Mouse (Mus musculus): ENCODE data around the gene Snrpa1. TPM values are rescaled to one million over a fixed set of nuclear protein-coding genes. Genes with fewer than 3 reads are reported as not detected.

Snrpa1 gene
- total RNA-seq, 2 experiments from 2014 or later: 40.1 to 42.7 TPM

GRCm38 (mm10) chr7:66079364-66080230, 20.8 kb downstream of the Snrpa1 start, which contains the start of gene Selenos:
Gene Selenos (plus strand): TSS chr7:66079649.
- peak; percentile 96 for DNase-seq

GRCm38 (mm10) chr7:66080231-66080613, 21.4 kb downstream of the Snrpa1 start:
- DNase-seq: no peak

DNA sequence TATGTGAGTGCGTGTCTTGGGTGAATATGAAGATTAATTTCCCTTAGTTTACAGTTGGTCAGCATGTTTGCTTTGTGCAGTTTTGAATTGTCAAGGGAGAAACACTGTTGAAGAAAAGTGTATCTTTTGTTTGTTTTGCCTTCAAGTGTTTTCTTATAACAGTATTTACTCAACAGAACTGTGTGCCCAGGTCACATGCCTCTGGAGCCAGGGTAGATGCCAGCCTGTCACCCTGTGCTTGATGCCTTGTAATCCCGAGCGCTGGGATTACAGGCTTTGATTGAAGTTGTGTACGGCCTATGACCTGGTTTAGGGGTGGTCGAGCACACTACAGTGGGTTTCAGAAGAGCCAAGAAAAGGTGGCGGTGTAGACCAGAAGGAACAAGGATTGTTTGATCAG, 25.0 kb downstream of the Snrpa1 start:
- no peak for DNase-seq

DNA sequence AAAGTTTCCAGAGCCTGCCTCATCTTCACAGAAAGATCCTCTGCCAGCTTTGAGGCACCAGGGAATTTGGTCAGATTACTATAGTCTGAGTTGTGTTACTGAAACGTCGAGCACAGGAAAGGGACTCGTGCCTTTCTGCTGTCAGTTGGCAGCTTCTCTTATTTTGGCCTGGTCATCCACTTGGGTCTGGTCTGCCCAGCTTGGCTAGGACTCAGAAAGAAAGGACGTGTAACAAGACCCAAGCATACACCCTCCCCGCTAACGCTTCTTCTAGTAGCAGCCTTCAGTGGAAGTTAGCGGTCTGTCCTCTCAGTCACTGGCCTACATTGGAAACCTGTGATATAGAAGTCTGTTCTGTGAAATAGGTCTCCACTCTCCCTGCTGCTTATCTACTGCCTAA, 25.7 kb downstream of the Snrpa1 start:
- DNase-seq: no peak

DNA sequence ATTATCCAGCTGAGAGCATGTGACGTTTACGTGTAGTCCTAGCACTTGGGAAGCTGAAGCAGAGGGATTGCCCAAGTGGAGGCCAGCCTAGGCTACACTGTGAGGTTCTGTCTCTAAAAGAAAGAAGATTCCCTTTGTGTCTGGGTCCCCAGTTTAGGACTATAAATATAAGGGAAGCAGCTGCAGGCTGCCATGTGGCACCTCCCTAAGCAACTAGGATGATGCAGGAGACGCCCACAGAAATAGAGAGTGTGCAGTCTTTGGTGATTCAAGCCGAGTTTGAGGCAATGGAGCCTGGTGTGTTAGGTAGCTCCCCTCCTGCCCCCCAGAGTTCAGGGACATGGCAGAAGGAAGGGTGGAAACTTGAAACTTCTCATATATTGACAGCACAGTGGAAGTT, 28.8 kb downstream of the Snrpa1 start:
- DNase-seq: no peak

GRCm38 (mm10) chr7:66088077-66088476, 29.3 kb downstream of the Snrpa1 start:
- no peak for DNase-seq

DNA sequence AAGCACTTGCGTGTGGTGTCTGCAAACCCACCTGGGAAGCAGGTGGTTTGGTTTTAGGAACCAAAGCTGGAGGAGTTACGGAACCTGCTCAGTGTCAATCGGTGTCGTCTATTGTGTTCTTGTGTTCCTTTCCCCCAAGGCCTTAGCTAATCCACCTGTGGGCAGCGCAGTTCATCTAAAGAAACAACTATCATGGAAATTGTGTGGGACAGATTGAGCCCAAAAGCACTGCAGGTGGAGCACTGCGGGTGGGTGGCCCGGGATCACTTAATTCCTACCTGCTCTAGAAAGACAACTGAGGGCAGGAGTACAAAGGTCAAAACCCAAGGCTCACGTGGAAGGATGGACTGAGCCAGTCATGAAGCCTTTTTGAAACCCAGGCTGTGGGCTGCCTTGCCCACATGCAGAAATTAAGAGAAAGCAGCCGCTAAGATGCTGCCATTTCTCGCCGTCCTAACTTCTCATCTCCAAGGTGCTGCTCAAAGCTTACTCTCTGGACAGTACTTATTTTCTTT, 31.9 kb downstream of the Snrpa1 start:
- DNase-seq: no peak

GRCm38 (mm10) chr7:66091553-66091952, 32.8 kb downstream of the Snrpa1 start:
- no peak for DNase-seq

DNA sequence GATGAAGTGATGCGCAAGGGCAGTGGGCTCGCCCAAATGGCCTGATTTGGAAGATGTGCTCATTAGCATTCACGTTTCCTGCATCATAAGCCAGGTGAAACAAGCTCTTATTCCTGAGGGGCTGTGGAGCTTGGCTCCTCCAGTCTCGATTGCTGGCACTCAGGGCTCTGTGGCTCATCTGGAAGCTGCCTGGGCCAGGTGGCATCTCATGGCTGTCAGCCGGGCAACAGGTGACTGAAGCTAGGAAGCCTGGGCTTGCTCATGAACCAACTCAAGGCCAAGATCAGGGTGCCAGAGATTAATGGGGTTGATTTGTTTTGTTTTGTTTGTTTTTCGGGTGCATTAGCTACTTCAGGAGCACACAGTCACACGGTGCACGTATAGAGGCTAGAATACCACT, 33.9 kb downstream of the Snrpa1 start:
- no peak for DNase-seq

DNA sequence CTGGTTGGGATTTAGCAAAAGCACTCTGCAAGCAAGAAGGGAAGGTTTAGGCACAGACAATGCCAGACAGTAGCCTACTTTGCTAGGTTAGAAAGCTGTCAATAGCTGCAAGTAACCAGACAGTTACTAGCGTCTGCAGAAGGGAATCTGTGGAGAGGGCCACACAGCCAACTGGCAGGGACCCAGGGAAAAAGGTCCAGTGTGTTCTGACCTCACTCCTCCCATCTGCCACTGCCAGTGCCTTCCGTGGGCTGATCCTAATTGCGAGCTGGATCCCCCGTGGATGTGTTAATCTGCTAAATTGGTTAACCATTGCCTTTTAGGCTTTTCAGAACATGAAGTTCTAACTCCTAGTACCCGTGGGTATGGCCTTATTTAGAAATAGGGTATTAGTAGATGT, 35.3 kb downstream of the Snrpa1 start:
- DNase-seq: peak; percentile 32

DNA sequence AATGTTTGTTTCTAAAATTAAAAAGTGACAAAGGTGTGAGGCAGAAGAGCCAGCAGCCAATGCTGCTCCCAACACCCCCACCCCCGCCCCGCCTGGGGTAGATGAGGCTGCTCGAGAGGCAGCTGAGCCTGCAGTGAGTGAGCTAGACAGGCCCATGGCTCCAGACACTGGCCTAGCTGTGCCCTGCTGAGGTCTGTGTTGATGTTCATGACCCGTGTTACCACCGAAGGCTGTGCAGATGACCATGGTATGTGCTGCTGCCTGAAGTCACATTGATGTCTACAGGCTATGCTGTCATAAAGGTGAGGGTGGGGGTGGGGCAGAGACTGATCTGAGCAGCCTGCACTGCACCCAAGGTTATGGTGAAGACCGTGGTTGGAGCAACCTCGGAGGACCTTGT, 40.0 kb downstream of the Snrpa1 start:
- no peak for DNase-seq

DNA sequence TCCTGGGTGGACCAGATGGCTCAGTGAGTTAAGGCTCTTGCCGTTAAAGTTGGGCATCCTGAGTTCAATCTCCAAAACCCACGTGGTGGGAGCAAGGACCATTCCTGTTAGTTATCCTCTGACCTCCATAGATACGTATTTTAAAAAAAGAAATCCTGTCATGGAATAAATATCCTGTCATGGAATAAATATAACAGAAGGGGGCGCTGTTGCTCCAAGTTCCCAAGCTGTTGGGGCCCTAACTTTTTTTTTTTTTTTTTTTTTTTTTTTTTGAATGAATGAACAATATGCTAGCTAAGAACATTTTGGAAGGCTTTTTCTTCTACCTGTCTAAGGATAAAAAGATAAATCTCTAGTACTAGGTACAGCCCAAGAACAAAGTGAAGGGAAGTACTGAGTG, 43.1 kb downstream of the Snrpa1 start:
- DNase-seq: peak; percentile 36

- no peak for DNase-seq
Measured at GRCm38 (mm10) chr7:66104531-66104930, 45.7 kb downstream of the Snrpa1 start.

GRCm38 (mm10) chr7:66105771-66106170, 47.0 kb downstream of the Snrpa1 start:
- no peak for DNase-seq

DNA sequence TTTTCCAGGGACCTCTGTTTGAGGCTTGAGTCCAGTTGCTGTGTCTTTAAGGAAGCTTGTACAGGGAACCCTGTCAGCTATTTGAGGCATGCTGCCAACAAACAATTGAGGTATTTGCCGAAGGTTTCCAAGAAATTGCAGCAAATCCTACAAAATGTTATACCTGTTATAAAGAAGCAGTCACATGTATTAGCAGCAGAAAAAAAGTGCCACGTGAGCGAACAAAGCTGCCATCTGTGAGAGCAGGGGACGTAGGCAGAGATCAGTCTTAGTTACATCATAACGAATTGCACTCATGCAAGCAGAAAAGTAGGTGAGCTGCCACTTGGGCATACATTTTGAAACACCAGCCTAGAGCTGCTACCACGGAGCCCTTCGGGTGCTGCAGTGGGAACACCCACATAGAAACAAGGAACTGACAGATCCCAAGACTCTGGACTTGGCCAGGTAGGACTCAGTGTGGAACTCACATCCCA, 47.8 kb downstream of the Snrpa1 start:
- no peak for DNase-seq

DNA sequence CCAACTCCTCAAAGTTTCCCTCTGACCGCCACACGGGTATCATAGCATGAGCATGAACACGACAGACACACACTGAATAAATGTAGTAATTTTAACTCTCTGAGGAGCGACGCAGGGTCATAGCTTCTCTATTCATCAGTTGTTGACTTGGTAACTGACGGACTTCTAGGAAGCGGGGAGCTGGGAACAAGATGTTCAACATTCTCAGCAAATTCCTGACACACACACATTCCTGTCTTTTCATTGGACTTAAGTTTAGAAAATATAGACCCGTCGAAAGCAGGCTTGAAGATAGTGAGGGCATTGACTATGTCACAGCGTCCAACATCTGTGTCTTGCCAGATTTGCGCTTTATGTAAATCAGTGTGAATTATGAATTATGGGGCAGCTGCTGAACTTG, 48.4 kb downstream of the Snrpa1 start:
- DNase-seq: no peak

GRCm38 (mm10) chr7:66107930-66108329, 49.1 kb downstream of the Snrpa1 start:
- DNase-seq: peak; percentile 47

DNA sequence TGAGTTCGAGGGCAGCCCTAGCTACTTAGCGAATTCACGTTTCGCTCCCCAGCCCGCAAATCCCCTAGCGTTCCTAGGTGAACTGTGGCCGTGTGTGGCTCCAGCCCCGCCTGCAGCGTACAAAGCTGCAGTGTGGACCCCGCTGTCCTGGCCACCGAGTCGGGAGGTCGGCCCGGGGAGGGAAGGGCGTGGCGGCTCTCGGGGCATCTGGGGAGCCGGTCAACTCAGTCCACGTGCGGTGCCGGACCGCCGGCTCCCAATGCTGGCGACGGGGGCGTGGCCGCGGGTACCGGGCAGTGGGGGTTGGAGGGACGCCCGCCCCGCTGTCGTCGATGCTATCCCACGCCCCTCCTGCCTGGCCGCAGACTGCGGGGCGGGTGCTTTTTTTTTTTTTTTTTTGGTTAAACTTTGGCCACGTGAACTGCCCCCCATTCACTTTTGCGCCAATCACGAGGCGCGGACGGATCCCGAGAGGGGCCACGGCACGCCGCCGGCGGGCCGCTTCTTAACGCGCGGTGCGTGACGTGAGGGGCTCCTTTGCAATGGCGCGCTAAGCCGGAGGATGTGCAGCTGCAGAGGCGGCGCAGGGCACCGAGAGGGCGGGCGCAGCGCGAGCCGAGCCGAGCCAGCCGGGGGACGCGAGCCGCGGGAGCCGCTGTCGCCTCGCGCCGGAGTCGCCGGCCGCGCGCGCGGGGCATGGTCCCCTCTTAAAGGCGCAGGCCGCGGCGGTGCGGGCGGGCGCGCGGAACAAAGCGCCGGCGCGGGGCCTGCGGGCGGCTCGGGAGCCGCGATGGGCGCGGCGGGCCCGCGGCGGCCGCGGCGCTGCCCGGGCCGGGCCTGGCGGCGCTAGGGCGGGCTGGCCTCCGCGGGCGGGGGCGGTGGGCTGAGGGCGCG, 50.4 kb downstream of the Snrpa1 start, which contains the start of gene Chsy1:
Chsy1 (plus strand) TSS at position 555 of the 894 bp plus-strand sequence.
- peak; percentile 93 for DNase-seq

DNA sequence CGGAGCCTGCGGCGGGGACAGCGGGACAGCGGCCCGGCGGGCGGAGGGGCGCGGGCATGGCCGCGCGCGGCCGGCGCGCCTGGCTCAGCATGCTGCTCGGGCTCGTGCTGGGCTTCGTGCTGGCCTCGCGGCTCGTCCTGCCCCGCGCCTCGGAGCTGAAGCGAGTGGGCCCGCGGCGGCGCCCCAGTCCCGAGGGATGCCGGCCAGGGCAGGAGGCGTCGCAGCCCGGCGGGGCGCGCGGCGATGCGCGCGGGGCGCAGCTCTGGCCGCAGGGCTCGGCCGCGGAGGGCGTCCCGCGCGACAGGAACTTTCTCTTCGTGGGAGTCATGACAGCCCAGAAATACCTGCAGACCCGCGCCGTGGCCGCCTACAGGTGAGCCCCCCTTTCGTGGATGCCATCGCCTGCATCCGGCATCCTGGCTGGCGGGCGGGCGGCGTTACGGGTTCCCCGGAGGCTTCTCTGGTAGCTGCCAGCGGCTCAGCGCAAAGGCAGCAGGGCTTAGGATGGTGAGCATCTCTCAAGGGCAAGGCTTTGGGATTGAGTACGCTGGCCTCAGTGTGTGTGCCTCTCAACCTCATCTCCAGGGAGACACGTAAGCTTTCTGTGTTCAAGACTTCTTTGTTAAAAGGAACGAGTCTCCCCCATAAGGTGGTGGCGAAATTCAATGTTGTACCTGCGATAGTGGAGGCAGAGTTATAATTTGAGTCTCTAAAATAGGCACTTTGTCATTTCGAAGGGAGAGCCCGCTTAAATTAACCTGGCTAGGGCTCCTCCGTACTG, 51.2 kb downstream of the Snrpa1 start:
- DNase-seq: peak; percentile 53

DNA sequence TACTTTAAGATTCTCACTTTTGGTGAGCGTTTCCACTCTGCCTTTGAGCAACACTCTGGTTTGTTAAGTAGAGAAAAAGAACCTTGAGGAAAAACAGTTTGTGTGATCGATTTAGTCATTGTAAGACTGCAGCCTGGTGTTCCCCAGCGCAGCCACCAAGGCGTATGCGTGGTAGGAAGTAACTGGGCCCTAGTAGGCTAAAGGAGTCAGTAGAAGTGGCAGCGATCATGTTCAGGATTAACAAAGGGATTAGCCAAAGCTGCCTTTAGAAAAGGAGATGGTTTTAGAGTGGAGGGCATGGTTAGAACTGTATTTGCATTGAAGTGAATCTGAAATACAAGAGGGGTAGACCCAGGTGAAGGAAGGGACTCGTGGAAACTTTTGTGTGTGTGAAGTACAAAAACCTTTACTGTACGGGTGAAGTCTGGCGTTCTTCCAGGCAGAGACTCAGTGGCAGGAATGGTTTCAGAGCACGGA, 51.9 kb downstream of the Snrpa1 start:
- DNase-seq: no peak

GRCm38 (mm10) chr7:66111211-66111610, 52.4 kb downstream of the Snrpa1 start:
- no peak for DNase-seq

DNA sequence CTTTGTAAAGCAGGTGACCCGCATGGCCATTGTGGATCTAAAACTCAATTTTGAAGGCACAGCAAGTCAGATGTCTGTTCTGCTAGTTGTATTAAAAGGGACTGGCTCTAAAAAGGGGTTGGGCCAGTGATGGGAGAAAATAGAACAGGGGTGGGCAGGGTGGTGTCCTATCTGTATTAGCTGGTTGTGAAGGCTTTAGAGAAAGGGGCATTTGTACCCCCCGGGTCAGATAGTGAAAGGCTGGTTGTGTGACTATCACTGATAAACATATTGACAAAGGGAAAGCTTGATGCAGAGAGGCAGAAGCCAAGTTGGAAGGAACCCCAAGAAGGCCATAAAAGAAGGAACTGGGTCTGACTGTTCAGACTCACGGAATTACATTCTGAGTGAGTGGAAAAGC, 54.8 kb downstream of the Snrpa1 start:
- DNase-seq: no peak
